Mouse (Mus musculus): ENCODE results near the gene Hpse2. TPM values are rescaled to one million over a fixed set of nuclear protein-coding genes. Genes with fewer than 3 reads are reported as not detected.

The Hpse2 gene
- total RNA-seq, 2 experiments from 2014 or later = 0.08 to 0.31 TPM

DNA sequence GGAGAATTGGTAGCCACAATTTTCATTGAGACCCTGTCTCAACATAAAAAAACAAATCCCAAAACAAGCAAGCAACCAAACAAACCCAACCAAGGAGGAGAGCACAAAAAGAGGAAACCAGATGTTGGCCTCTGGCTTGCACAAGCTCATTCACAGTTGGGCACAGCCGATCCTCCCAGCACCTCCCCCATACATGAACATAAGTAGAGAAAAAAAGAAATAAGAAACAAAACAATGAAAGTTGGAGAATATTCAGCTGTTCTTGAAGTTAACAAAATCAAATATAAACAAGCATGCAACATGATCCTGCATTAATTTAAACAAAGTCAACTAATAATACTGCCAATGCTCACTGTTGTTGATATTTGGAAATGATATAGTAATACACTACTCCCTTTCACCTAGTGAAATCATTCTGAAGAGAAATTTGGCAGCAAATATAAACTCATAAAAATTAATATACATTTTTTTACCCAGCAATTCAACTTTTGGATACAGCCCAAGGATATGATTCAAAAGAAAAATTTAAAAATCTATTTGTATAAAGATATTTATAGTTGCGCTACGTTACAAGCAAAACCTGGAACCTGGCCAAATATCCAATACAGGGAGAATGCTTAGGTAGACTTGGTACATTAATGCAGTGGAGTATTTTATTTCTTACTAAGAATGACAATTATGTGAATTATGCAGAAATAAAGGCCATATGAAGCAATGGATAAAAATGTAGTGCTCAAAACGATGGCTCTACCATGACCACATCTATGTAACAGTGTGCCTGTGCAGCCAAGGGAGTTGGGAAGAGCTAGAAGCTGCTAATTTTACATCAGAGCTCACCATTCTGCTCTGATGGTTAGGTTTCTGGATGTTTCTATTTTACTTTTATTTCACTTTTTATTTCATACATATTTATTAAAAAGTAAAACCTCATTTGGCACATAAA, 402.5 kb downstream of the Hpse2 start:
- intact Hi-C loops (cut with DNase I) = no loop called here
- no peak for DNase-seq (ENCODE audit: low spot score)

DNA sequence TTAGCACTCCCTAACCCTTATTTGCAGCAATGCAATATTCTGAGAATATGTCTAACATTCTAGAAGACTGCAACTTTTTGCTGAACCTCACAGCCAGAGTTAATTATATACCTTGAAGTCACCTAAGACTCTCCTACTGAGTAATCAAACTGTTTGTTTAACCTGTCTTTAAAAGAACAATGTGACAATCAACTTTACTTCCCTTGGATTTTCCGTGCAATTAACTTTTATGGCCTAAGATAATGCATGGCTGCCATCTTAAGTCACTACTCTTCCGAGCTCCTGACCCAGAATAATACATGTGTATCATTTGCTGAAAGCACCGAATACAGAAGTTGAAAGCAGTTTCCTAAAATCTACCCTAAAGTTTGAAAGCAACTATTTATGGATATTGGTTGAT, 407.6 kb downstream of the Hpse2 start:
- intact Hi-C loops (cut with DNase I) = no loop called here
- DNase-seq (ENCODE audit: low spot score) = no peak

- DNase-seq (ENCODE audit: low spot score) = no peak
- intact Hi-C loops (cut with DNase I) = no loop called here
These were observed 410.2 kb downstream of the Hpse2 start for GRCm38 (mm10) chr19:42977938-42978337.

DNA sequence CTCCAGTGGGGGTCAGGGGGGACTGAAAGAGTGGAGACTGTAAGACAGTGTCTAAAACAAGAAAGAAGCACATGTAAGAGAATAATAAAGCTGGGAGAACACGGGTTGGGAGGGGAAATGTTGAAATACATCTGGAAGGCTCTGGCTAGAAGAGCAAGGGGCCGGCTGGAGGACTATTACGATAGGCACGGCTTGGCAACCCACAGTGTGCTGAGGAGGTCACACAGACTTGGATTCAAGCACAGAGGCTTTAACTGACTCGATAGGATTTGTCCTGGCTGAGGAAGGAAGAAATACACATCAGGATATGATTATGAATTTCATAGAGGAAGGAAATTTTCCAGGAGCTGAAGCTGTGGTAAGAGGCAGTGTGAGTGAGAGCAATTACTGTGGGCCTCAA, 414.4 kb downstream of the Hpse2 start:
- intact Hi-C loops (cut with DNase I) = no loop called here
- DNase-seq (ENCODE audit: low spot score) = no peak

DNA sequence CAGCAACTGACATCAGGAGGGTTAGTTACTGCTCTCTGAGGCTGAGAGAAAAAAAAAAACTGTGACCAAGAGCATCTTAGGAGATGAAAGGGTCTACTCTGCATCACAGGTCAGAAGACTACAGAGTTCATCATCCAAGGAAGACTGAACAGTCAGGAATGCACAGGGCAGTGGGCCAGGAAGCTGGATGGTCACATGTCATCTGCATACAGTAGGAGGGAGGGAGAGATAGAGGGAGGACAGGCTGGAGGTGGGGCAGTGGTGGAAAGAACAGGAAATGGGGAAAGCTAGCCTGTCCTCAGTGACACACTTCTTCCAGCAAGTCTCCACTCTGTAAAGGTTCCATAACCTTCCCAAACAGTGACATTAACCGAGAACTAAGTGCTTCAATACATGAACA, 423.0 kb downstream of the Hpse2 start:
- intact Hi-C loops (cut with DNase I) = no loop called here
- no peak for DNase-seq (ENCODE audit: low spot score)

GRCm38 (mm10) chr19:42948114-42948636, 440.0 kb downstream of the Hpse2 start:
- DNase-seq (ENCODE audit: low spot score) = no peak
- intact Hi-C loops (cut with DNase I) = no loop called here

DNA sequence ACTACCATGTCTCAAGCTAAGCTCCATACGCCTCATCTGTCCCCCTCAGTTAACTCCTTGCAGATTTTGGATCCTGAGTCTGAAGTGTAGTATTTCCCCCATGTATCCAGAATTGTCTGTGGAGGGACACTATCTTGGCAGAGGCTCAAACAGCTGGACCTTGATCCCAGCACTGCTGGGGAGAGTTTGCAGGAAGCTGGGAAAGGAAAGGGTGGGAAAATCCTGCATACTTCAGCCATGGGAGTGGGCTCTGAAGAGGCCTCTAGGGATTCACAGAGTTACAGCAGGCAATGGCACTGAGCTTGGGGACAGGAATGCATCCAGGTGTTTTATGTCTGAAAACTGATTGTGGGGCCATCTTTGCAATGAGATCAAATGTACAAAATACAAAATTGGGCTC, 450.6 kb downstream of the Hpse2 start:
- intact Hi-C loops (cut with DNase I) = no loop called here
- no peak for DNase-seq (ENCODE audit: low spot score)

- intact Hi-C loops (cut with DNase I) = no loop called here
- no peak for DNase-seq (ENCODE audit: low spot score)
These were observed 451.4 kb downstream of the Hpse2 start for GRCm38 (mm10) chr19:42936661-42937193.

- intact Hi-C loops (cut with DNase I) = no loop called here
- no peak for DNase-seq (ENCODE audit: low spot score)
These were observed 458.5 kb downstream of the Hpse2 start for GRCm38 (mm10) chr19:42929702-42930101.

- intact Hi-C loops (cut with DNase I) = no loop called here
- no peak for DNase-seq (ENCODE audit: low spot score)
These were observed 459.9 kb downstream of the Hpse2 start for GRCm38 (mm10) chr19:42928271-42928670.

DNA sequence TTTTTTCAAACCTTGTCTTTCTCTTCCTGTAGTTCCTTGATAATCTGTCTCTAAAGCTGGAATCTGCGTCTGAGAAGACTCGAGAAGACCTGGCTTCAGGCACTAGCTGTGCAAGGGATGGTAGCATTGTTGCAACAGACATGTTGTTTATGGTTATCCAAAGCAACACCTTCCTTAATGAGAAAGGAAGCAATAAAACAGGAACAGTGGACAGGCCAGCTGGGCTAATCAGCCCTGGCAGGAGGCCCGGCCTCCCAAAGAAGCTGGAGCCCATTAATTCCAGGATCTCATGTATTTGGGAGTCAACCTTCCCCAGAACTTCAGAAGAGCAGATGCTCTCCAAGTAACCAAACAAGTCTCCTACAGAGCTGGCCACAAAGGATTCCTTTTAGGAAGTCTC, 465.5 kb downstream of the Hpse2 start:
- DNase-seq (ENCODE audit: low spot score) = no peak
- intact Hi-C loops (cut with DNase I) = no loop called here

DNA sequence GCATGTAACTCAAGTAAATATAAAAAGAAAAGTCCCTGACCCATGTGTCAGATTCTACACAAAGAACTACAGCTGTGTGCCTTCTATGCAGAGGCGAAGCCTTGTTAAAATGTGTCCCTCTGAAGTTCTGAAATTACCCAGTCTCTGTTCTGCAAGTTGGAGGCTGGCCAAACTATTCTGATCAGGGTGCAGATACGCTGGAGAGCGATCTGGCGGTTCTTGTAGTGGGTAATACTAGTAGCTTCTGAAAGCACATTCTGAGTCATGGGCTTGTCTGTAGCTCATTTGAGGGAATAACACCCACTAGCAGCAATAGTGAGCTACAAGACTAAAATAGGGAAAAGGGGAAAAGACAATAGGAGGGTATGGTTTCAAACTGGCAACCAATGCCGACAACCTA, 474.5 kb downstream of the Hpse2 start:
- DNase-seq (ENCODE audit: low spot score) = no peak
- intact Hi-C loops (cut with DNase I) = no loop called here

DNA sequence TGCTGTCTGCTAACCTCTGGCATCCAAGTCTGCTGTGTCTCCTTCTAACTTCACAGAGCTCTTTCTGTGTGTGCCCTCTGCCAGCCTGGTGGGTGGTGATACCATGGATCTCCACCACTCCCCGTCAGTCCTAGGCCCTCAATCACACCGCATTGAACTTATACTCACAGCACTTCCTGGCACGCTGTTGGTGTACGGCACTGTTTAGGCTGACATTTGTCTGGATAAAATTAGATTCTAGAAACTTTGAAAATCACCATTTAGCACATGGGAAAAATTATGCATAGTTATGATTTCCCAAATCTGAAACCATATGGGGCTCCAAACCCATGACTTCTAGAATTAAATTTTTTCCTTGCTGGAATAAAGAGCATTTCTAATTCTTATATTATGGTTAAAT, 478.4 kb downstream of the Hpse2 start:
- DNase-seq (ENCODE audit: low spot score) = no peak
- intact Hi-C loops (cut with DNase I) = no loop called here

DNA sequence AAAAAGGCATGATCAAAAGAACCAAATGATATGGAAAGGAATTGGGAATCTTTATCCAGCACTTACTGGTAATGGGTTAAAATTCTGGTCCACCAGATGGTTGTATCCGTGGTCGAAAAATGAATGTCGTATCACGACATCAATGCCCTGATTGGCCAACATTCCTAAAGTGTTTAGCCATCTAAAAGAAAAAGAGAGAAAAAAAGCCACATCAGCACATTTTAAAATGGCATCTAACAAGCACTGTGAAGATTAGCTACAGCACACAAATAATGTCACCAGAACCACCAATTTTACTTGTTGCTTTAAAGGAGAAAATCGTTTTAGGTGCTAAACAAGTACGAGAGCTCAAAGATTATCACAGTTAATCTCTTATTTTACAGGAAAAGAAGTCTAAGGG, 479.6 kb downstream of the Hpse2 start:
- DNase-seq (ENCODE audit: low spot score) = no peak
- intact Hi-C loops (cut with DNase I) = no loop called here

DNA sequence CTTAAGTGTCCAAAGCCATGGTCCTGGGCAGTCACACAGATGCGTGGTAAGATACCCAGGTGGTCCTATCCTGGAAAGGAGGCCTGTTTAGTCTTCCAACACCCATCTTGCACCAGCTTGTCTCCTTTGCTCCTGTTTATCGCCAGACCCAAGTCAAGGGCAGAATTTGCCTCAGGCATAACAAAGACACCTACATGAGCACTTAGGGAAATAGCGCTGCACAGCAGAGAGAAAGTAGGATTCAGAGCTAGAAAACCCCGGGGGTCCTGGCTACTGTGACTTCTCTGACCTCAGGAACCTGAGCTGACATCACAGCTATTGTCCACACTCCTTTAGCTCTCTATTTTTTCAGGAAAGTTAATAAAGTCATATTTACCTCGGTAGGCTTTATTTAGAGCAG, 481.8 kb downstream of the Hpse2 start:
- intact Hi-C loops (cut with DNase I) = no loop called here
- DNase-seq (ENCODE audit: low spot score) = no peak

GRCm38 (mm10) chr19:42904726-42905125, 483.4 kb downstream of the Hpse2 start:
- DNase-seq (ENCODE audit: low spot score) = no peak

DNA sequence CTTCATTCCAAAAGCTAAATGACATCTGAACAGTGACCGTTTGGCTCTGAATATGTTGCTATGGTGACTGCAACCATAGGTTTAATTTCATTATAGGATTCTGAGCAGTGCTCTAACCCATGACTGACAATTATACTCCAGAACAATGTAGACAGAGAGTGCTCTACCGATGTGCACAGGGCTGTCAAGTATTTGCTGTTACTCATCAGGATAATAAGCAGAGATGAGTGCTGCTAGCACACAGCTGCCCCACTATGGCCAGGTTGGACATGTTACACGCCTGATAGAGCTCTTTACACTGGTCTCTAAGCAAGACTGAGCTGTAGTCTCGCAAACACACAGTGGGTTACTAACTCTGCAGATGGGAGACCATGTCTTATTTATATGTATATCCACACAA, 483.9 kb downstream of the Hpse2 start:
- intact Hi-C loops (cut with DNase I) = no loop called here

More at GRCm38 (mm10) chr19:42904726-42905125, 483.4 kb downstream of the Hpse2 start:
- intact Hi-C loops (cut with DNase I) = no loop called here

GRCm38 (mm10) chr19:42903840-42904239, 484.3 kb downstream of the Hpse2 start:
- no peak for DNase-seq (ENCODE audit: low spot score)
- intact Hi-C loops (cut with DNase I) = no loop called here

More for the DNA sequence above, 483.9 kb downstream of the Hpse2 start:
- no peak for DNase-seq (ENCODE audit: low spot score)

GRCm38 (mm10) chr19:42902410-42903021, 485.6 kb downstream of the Hpse2 start:
- intact Hi-C loops (cut with DNase I) = no loop called here
- no peak for DNase-seq (ENCODE audit: low spot score)

DNA sequence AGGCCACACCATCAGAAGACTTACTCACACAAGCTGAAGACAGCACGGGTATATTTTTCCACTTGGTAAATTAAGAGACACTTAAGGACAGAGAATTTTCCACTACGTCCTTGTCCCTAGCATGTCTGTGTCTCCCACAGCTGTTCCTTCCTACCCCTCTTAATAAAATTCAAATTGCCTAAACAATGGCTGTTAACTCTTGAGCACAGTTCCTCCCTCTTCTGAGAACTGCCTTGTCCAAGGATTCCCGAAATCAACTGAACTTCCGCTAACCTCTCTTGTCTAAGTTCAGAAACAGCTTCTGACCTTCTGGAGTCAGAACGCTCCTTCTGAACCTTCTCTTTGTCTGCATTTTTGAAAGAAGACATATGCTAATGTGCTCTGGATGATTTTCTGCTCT, 496.6 kb downstream of the Hpse2 start:
- DNase-seq (ENCODE audit: low spot score) = no peak

GRCm38 (mm10) chr19:42877653-42878052, 510.5 kb downstream of the Hpse2 start:
- no peak for DNase-seq (ENCODE audit: low spot score)
- intact Hi-C loops (cut with DNase I) = no loop called here

More for the DNA sequence above, 496.6 kb downstream of the Hpse2 start:
- intact Hi-C loops (cut with DNase I) = no loop called here

All from heart, postnatal 25 days (tissue).